Comparison of ENCODE assay signal across 17 mouse cellular contexts in genomic region chrX:129494562-129494961, GRCm38 (mm10).
"Had no signal": no experiment of that assay in that cellular context is flagged by ENCODE, and none has a peak within 500 bp of the region (broad histone marks: within the 10 kb centered on the region; RNA-seq: fewer than 3 reads in every experiment).

No protein-coding gene starts in this region.

- ATAC-seq: midbrain, embryonic 16.5 days had no signal

- H3K4me2 ChIP-seq: limb, embryonic 13.5 days; liver, embryonic 11.5 days; liver, embryonic 15.5 days; lung, embryonic 15.5 days; neural tube, embryonic 13.5 days had no signal

- H3K36me3 ChIP-seq: limb, embryonic 13.5 days; liver, embryonic 15.5 days; lung, embryonic 15.5 days; midbrain, embryonic 10.5 days; neural tube, embryonic 13.5 days had no signal

- H3K9ac ChIP-seq: limb, embryonic 13.5 days; liver, embryonic 15.5 days; lung, embryonic 15.5 days; neural tube, embryonic 13.5 days had no signal

- H3K27me3 ChIP-seq: limb, embryonic 13.5 days; liver, embryonic 15.5 days; lung, embryonic 15.5 days; neural tube, embryonic 13.5 days had no signal

- H3K27ac ChIP-seq: kidney, postnatal 0 days; layer of hippocampus, adult 2 months; limb, embryonic 13.5 days; liver, embryonic 15.5 days; lung, embryonic 15.5 days; midbrain, embryonic 10.5 days; neural tube, embryonic 13.5 days had no signal

- DNase-seq: kidney, adult 9 months; kidney, postnatal 36 days; lung, postnatal 36 days; retina, postnatal 1 day; right cerebral cortex, postnatal 4 days; spleen, adult 18-20 months; thymus, adult 18-20 months; thymus, postnatal 14 days had no signal

- H3K4me1 ChIP-seq: limb, embryonic 13.5 days; liver, embryonic 15.5 days; lung, embryonic 15.5 days; midbrain, embryonic 10.5 days; neural tube, embryonic 13.5 days had no signal

- H3K9me3 ChIP-seq: limb, embryonic 13.5 days; liver, embryonic 15.5 days; lung, embryonic 15.5 days; midbrain, embryonic 10.5 days; neural tube, embryonic 13.5 days had no signal

- H3K4me3 ChIP-seq: layer of hippocampus, adult 2 months; limb, embryonic 13.5 days; liver, embryonic 15.5 days; lung, embryonic 15.5 days; midbrain, embryonic 10.5 days; neural tube, embryonic 13.5 days had no signal
